Mouse (Mus musculus) liver, adult 2 months (tissue): ENCODE results near the gene Etv5.

Experiments used
- CTCF ChIP-seq: fragments of 200-500 bp; IDR thresholded peaks from 2 replicates; pipeline ENCODE4 v1.5.1; 2011; ENCODE audit warnings: low read depth, low read length, control low read depth
- POLR2A ChIP-seq: fragments of 200-500 bp; IDR thresholded peaks from 2 replicates; pipeline ENCODE4 v1.6.1; 2011; ENCODE audit warnings: low read length, control low read depth; ENCODE audit not compliant: insufficient read depth; ENCODE audit errors: extremely low read depth

DNA sequence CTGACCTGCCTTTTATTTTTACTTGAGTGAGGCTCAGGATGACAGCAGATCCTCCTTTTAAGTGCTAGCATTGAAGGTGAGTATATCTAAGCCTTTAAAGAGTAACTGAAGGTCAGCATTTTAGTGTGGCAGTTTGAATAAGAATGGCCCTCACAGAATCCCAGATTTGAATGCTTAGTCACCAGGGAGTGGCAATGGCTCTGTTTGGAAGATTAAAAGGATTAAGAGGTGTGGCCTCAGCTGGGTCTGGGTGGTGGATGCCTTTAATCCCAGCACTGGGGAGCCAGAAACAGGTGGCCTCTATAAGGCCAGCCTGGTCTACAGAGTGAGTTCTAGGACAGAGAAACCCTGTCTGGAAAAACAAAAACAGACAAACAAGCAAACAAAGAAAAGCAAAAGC lies 36.9 kb downstream of the Etv5 start:
- TF ChIP-seq CTCF (no peak), POLR2A (no peak)
